Mouse (Mus musculus) C2C12 (cell line): Measurements from ENCODE around the gene Fez2. TPM values are rescaled to one million over a fixed set of nuclear protein-coding genes. Genes with fewer than 3 reads are reported as not detected.

ENCODE experiments used
- H3K27me3 ChIP-seq: one replicate; pipeline ENCODE4 v1.6.1; 2011; ENCODE audit not compliant: control insufficient read depth, insufficient read depth, insufficient read length
- H3K36me3 ChIP-seq: one replicate; pipeline ENCODE4 v1.6.1; 2011; ENCODE audit not compliant: control insufficient read depth, insufficient read depth
- H3K4me3 ChIP-seq: one replicate; pipeline ENCODE4 v1.5.1; 2011; ENCODE audit warnings: mild to moderate bottlenecking, control low read depth; ENCODE audit not compliant: poor library complexity, insufficient read depth, severe bottlenecking
- H3K79me2 ChIP-seq: one replicate; pipeline ENCODE4 v1.6.1; 2011; ENCODE audit not compliant: control insufficient read depth, insufficient read depth
- H3K79me3 ChIP-seq: one replicate; pipeline ENCODE4 v1.6.1; 2011; ENCODE audit warnings: low read depth, control low read depth
- H3ac ChIP-seq: one replicate; pipeline ENCODE3; 2011; ENCODE audit warnings: low read depth; ENCODE audit not compliant: control insufficient read depth, insufficient read length
- CEBPB ChIP-seq: IDR thresholded peaks from one replicate; pipeline ENCODE4 v1.6.1; 2011; ENCODE audit warnings: low read depth, mild to moderate bottlenecking, control low read depth, moderate library complexity
- CTCF ChIP-seq: IDR thresholded peaks from one replicate; pipeline ENCODE4 v1.5.1; 2011; ENCODE audit not compliant: control insufficient read depth, insufficient read depth, insufficient read length
- FOSL1 ChIP-seq: IDR thresholded peaks from one replicate; pipeline ENCODE4 v1.8.0; 2011; ENCODE audit warnings: mild to moderate bottlenecking, low read length; ENCODE audit not compliant: poor library complexity, insufficient read depth, severe bottlenecking
- MAX ChIP-seq: IDR thresholded peaks from one replicate; pipeline ENCODE4 v1.6.1; 2011; ENCODE audit warnings: mild to moderate bottlenecking, control low read depth
- MYOD1 ChIP-seq: IDR thresholded peaks from one replicate; pipeline ENCODE4 v1.6.1; 2011; ENCODE audit warnings: low read depth; ENCODE audit not compliant: control insufficient read depth, insufficient read length
- MYOG ChIP-seq: IDR thresholded peaks from one replicate; pipeline ENCODE4 v1.6.1; 2011; ENCODE audit not compliant: control insufficient read depth, insufficient read length; ENCODE audit errors: extremely low read depth
- USF1 ChIP-seq: IDR thresholded peaks from one replicate; pipeline ENCODE4 v1.6.1; 2011; ENCODE audit warnings: low read depth, mild to moderate bottlenecking, control low read depth, moderate library complexity
- polyA plus RNA-seq: library from polyadenylated mRNA; unstranded; fragments of >200 nt; fragmentation: generic; extraction: Trizol; gene quantifications from one replicate; pipeline ENCODE4 v1.2.1, GENCODE M21; 2012; ENCODE audit warnings: missing spikeins

The Fez2 gene
- polyA plus RNA-seq, 1 experiment = 31.9 TPM

- TF ChIP-seq CEBPB = no peak
- TF ChIP-seq USF1 = no peak
- no peak for TF ChIP-seq MYOG
- TF ChIP-seq CTCF = no peak
- no peak for TF ChIP-seq MYOD1
- TF ChIP-seq MAX = no peak
- no peak for TF ChIP-seq FOSL1
- Histone ChIP-seq H3K79me3 (no peaks in the 10 kb centered on the region), H3ac (no peak overlapping the region), H3K36me3 (peaks cover 8% of the 10 kb centered on the region), H3K27me3 (no peaks in the 10 kb centered on the region), H3K79me2 (no peaks in the 10 kb centered on the region), H3K4me3 (no peak overlapping the region)
Observed at GRCm38 (mm10) chr17:78357753-78358152, 60.2 kb downstream of the Fez2 start.

GRCm38 (mm10) chr17:78355611-78356010 lies 62.3 kb downstream of the Fez2 start:
- H3ac ChIP-seq = no peak overlapping the region
- TF ChIP-seq CTCF (no peak), MYOD1 (no peak), USF1 (no peak), MAX (no peak), MYOG (no peak), FOSL1 (no peak), CEBPB (no peak)
- H3K36me3 ChIP-seq = peaks cover 9% of the 10 kb centered on the region
- H3K27me3 ChIP-seq = no peaks in the 10 kb centered on the region
- H3K79me3 ChIP-seq = no peaks in the 10 kb centered on the region
- no peak overlapping the region for H3K4me3 ChIP-seq
- no peaks in the 10 kb centered on the region for H3K79me2 ChIP-seq

GRCm38 (mm10) chr17:78354871-78355270 lies 63.1 kb downstream of the Fez2 start:
- Histone ChIP-seq H3K27me3 (no peaks in the 10 kb centered on the region), H3ac (no peak overlapping the region), H3K4me3 (no peak overlapping the region), H3K79me3 (no peaks in the 10 kb centered on the region), H3K79me2 (no peaks in the 10 kb centered on the region), H3K36me3 (peaks cover 12% of the 10 kb centered on the region)
- TF ChIP-seq CEBPB (no peak), MYOG (no peak), FOSL1 (no peak), MYOD1 (no peak), USF1 (no peak), CTCF (no peak), MAX (no peak)

GRCm38 (mm10) chr17:78354411-78354810 lies 63.5 kb downstream of the Fez2 start:
- no peak for TF ChIP-seq MAX
- TF ChIP-seq CEBPB = no peak
- TF ChIP-seq MYOG = no peak
- TF ChIP-seq USF1 = no peak
- no peak for TF ChIP-seq MYOD1
- TF ChIP-seq CTCF = no peak
- no peak for TF ChIP-seq FOSL1
- Histone ChIP-seq H3ac (no peak overlapping the region), H3K79me2 (no peaks in the 10 kb centered on the region), H3K36me3 (peaks cover 12% of the 10 kb centered on the region), H3K4me3 (no peak overlapping the region), H3K27me3 (no peaks in the 10 kb centered on the region), H3K79me3 (no peaks in the 10 kb centered on the region)

- H3K4me3 ChIP-seq = no peak overlapping the region
- H3K36me3 ChIP-seq = peaks cover 12% of the 10 kb centered on the region
- H3K27me3 ChIP-seq = no peaks in the 10 kb centered on the region
- H3K79me2 ChIP-seq = no peaks in the 10 kb centered on the region
- H3K79me3 ChIP-seq = no peaks in the 10 kb centered on the region
- no peak overlapping the region for H3ac ChIP-seq
- TF ChIP-seq FOSL1 = no peak
- no peak for TF ChIP-seq CTCF
- no peak for TF ChIP-seq CEBPB
- TF ChIP-seq USF1 = no peak
- TF ChIP-seq MYOD1 = no peak
- no peak for TF ChIP-seq MYOG
- no peak for TF ChIP-seq MAX
Observed at GRCm38 (mm10) chr17:78352500-78352855, 65.5 kb downstream of the Fez2 start.

GRCm38 (mm10) chr17:78351676-78352499 lies 66.1 kb downstream of the Fez2 start:
- H3K36me3 ChIP-seq = peaks cover 12% of the 10 kb centered on the region
- no peak overlapping the region for H3ac ChIP-seq

More at GRCm38 (mm10) chr17:78351676-78352499, 66.1 kb downstream of the Fez2 start:
- Histone ChIP-seq H3K4me3 (no peak overlapping the region), H3K79me2 (no peaks in the 10 kb centered on the region), H3K27me3 (no peaks in the 10 kb centered on the region), H3K79me3 (no peaks in the 10 kb centered on the region)
- TF ChIP-seq MAX (no peak), CTCF (no peak), FOSL1 (no peak), CEBPB (no peak), MYOG (no peak), MYOD1 (no peak), USF1 (no peak)
